Mouse (Mus musculus) mesoderm, embryonic 11.5 days (tissue): ENCODE measurements around the gene March11.
A peak's percentile ranks its signal among the peaks of the same experiment; 100 is the strongest.

Source experiments
- DNase-seq: peaks from one replicate; pipeline ENCODE4 v3.0.0-alpha.2; 2012; ENCODE audit warnings: low read depth, low spot score

Gene March11

GRCm38 (mm10) chr15:26373759-26374158 lies 64.9 kb downstream of the March11 start:
- no peak for DNase-seq

- no peak for DNase-seq
Measured at GRCm38 (mm10) chr15:26374232-26374631, 65.4 kb downstream of the March11 start.

- no peak for DNase-seq
Measured at GRCm38 (mm10) chr15:26374946-26375345, 66.1 kb downstream of the March11 start.

GRCm38 (mm10) chr15:26377355-26377754 lies 68.5 kb downstream of the March11 start:
- no peak for DNase-seq

- no peak for DNase-seq
Measured at GRCm38 (mm10) chr15:26378879-26379278, 70.0 kb downstream of the March11 start.

GRCm38 (mm10) chr15:26379831-26380230 lies 71.0 kb downstream of the March11 start:
- no peak for DNase-seq

- no peak for DNase-seq
Measured at GRCm38 (mm10) chr15:26380844-26381243, 72.0 kb downstream of the March11 start.

GRCm38 (mm10) chr15:26390001-26390400 lies 81.2 kb downstream of the March11 start:
- no peak for DNase-seq

GRCm38 (mm10) chr15:26396556-26396955 lies 87.7 kb downstream of the March11 start:
- no peak for DNase-seq

- no peak for DNase-seq
Measured at GRCm38 (mm10) chr15:26425284-26425683, 116.4 kb downstream of the March11 start.

GRCm38 (mm10) chr15:26426231-26426630 lies 117.4 kb downstream of the March11 start:
- DNase-seq = peak; percentile 1

GRCm38 (mm10) chr15:26430565-26430964 lies 121.7 kb downstream of the March11 start:
- no peak for DNase-seq

GRCm38 (mm10) chr15:26432676-26433075 lies 123.8 kb downstream of the March11 start:
- DNase-seq = no peak

- no peak for DNase-seq
Measured at GRCm38 (mm10) chr15:26435725-26436124, 126.9 kb downstream of the March11 start.

GRCm38 (mm10) chr15:26437113-26437512 lies 128.3 kb downstream of the March11 start:
- DNase-seq = no peak
